Comparison of ENCODE assay signal across 13 mouse cellular contexts in genomic region chr12:11367099-11367765, GRCm38 (mm10).
"Had no signal": no experiment of that assay in that cellular context is flagged by ENCODE, and none has a peak within 500 bp of the region (broad histone marks: within the 10 kb centered on the region; RNA-seq: fewer than 3 reads in every experiment).

No protein-coding gene starts in this region.

- H3K4me3 ChIP-seq: limb, embryonic 12.5 days; liver, embryonic 13.5 days; midbrain, embryonic 10.5 days; myocyte; neural tube, embryonic 15.5 days had no signal

- H3K27me3 ChIP-seq: limb, embryonic 12.5 days; liver, embryonic 13.5 days; neural tube, embryonic 15.5 days had no signal

- ATAC-seq: liver, postnatal 0 days had no signal

- H3K4me1 ChIP-seq: limb, embryonic 12.5 days; liver, embryonic 13.5 days; neural tube, embryonic 15.5 days had no signal

- H3K9me3 ChIP-seq: limb, embryonic 12.5 days; liver, embryonic 13.5 days; midbrain, embryonic 10.5 days; neural tube, embryonic 15.5 days had no signal

- H3K4me2 ChIP-seq: limb, embryonic 12.5 days; liver, embryonic 13.5 days; neural tube, embryonic 15.5 days had no signal

- H3K9ac ChIP-seq: limb, embryonic 12.5 days; liver, embryonic 13.5 days; liver, postnatal 0 days; neural tube, embryonic 15.5 days had no signal

- H3K36me3 ChIP-seq: limb, embryonic 12.5 days; liver, embryonic 13.5 days; midbrain, embryonic 10.5 days; neural tube, embryonic 15.5 days had no signal

- H3K27ac ChIP-seq: limb, embryonic 12.5 days; liver, embryonic 13.5 days; midbrain, embryonic 10.5 days; neural tube, embryonic 15.5 days had no signal

- DNase-seq: kidney, adult 11 months; kidney, postnatal 14 days; liver; liver, embryonic 13.5 days; liver, postnatal 0 days; midbrain, embryonic 14.5 days; right cerebral cortex, adult 18-20 months; right cerebral cortex, postnatal 25 days; thymus, postnatal 36 days had no signal
